Mouse (Mus musculus): ENCODE data around the gene Aph1a. TPM values are rescaled to one million over a fixed set of nuclear protein-coding genes. Genes with fewer than 3 reads are reported as not detected.

Gene Aph1a
- polyA plus RNA-seq, 1 experiment = 177 TPM

GRCm38 (mm10) chr3:95882816-95883425 is 10.8 kb upstream of the Aph1a start:
- DNase-seq = peak; percentile 86
- H3K27ac ChIP-seq (ENCODE audit: insufficient read depth, low read depth, low read length) = peak overlapping the region; percentile 47

GRCm38 (mm10) chr3:95884400-95884799 is 9.4 kb upstream of the Aph1a start:
- no peaks in the 10 kb centered on the region for H3K27me3 ChIP-seq (replicated peaks; ENCODE audit: control insufficient read depth, insufficient read depth, low read length)
- DNase-seq = peak; percentile 83
- peaks cover 14% of the 10 kb centered on the region; the same call in 1 of the 2 replicates for H3K4me1 ChIP-seq (ENCODE audit: control insufficient read depth, insufficient read depth, low read length)
- H3K36me3 ChIP-seq (ENCODE audit: control insufficient read depth, insufficient read depth, low read length) = no peaks in the 10 kb centered on the region
- H3K4me3 ChIP-seq (ENCODE audit: insufficient read depth, low read depth, low read length) = no peak overlapping the region
- peak overlapping the region; percentile 2; the same call in 1 of the 2 replicates for H3K27ac ChIP-seq (ENCODE audit: insufficient read depth, low read depth, low read length)
- TF ChIP-seq POLR2A (IDR thresholded peaks at IDR 0.05; ENCODE audit: low read depth, low read length) = no peak
- no peak for TF ChIP-seq CTCF (conservative IDR thresholded peaks at IDR 0.05; ENCODE audit: insufficient read depth, insufficient read length, low read depth, low read length)
- WGBS = 61% methylated on average over 5 of the region's 5 CpGs

More at GRCm38 (mm10) chr3:95882816-95883425, 10.8 kb upstream of the Aph1a start:
- 1% methylated on average over 24 of the region's 24 CpGs for WGBS
- Histone ChIP-seq H3K4me1 (ENCODE audit: control insufficient read depth, insufficient read depth, low read length) (peaks cover 13% of the 10 kb centered on the region; the same call in 1 of the 2 replicates), H3K27me3 (replicated peaks; ENCODE audit: control insufficient read depth, insufficient read depth, low read length) (no peaks in the 10 kb centered on the region), H3K36me3 (ENCODE audit: control insufficient read depth, insufficient read depth, low read length) (no peaks in the 10 kb centered on the region), H3K4me3 (ENCODE audit: insufficient read depth, low read depth, low read length) (peak overlapping the region; percentile 45)
- TF ChIP-seq POLR2A (IDR thresholded peaks at IDR 0.05; ENCODE audit: low read depth, low read length) (no peak), CTCF (conservative IDR thresholded peaks at IDR 0.05; ENCODE audit: insufficient read depth, insufficient read length, low read depth, low read length) (peak; percentile 64)

GRCm38 (mm10) chr3:95887596-95887995 is 6.2 kb upstream of the Aph1a start:
- Histone ChIP-seq H3K27me3 (replicated peaks; ENCODE audit: control insufficient read depth, insufficient read depth, low read length) (no peaks in the 10 kb centered on the region), H3K4me3 (ENCODE audit: insufficient read depth, low read depth, low read length) (no peak overlapping the region), H3K27ac (ENCODE audit: insufficient read depth, low read depth, low read length) (peak overlapping the region; percentile 61; the same call in 1 of the 2 replicates), H3K4me1 (ENCODE audit: control insufficient read depth, insufficient read depth, low read length) (peaks cover 12% of the 10 kb centered on the region; the same call in 1 of the 2 replicates), H3K36me3 (ENCODE audit: control insufficient read depth, insufficient read depth, low read length) (no peaks in the 10 kb centered on the region)
- 51% methylated on average over 4 of the region's 4 CpGs for WGBS
- TF ChIP-seq CTCF (conservative IDR thresholded peaks at IDR 0.05; ENCODE audit: insufficient read depth, insufficient read length, low read depth, low read length) = no peak
- peak; percentile 74 for TF ChIP-seq POLR2A (IDR thresholded peaks at IDR 0.05; ENCODE audit: low read depth, low read length)
- peak; percentile 83 for DNase-seq

- no peak for DNase-seq
- Histone ChIP-seq H3K4me3 (ENCODE audit: insufficient read depth, low read depth, low read length) (no peak overlapping the region), H3K36me3 (ENCODE audit: control insufficient read depth, insufficient read depth, low read length) (no peaks in the 10 kb centered on the region), H3K4me1 (ENCODE audit: control insufficient read depth, insufficient read depth, low read length) (peaks cover 7% of the 10 kb centered on the region; the same call in 1 of the 2 replicates), H3K27ac (ENCODE audit: insufficient read depth, low read depth, low read length) (no peak overlapping the region), H3K27me3 (replicated peaks; ENCODE audit: control insufficient read depth, insufficient read depth, low read length) (no peaks in the 10 kb centered on the region)
- WGBS = 77% methylated on average over 3 of the region's 3 CpGs
- no peak for TF ChIP-seq POLR2A (IDR thresholded peaks at IDR 0.05; ENCODE audit: low read depth, low read length)
- TF ChIP-seq CTCF (conservative IDR thresholded peaks at IDR 0.05; ENCODE audit: insufficient read depth, insufficient read length, low read depth, low read length) = no peak
These were observed 4.1 kb upstream of the Aph1a start for GRCm38 (mm10) chr3:95889664-95890063.

- WGBS = 34% methylated on average over 12 of the region's 12 CpGs
- H3K4me1 ChIP-seq (ENCODE audit: control insufficient read depth, insufficient read depth, low read length) = peaks cover 9% of the 10 kb centered on the region
- DNase-seq = peak; percentile 47
These were observed 2.3 kb upstream of the Aph1a start, which contains the start of gene BC028528 for GRCm38 (mm10) chr3:95891211-95892065. Gene BC028528, minus strand, starts transcription at chr3:95892005.

GRCm38 (mm10) chr3:95892066-95893052 is 1.4 kb upstream of the Aph1a start:
- Histone ChIP-seq H3K4me3 (ENCODE audit: insufficient read depth, low read depth, low read length) (no peak overlapping the region), H3K36me3 (ENCODE audit: control insufficient read depth, insufficient read depth, low read length) (no peaks in the 10 kb centered on the region), H3K4me1 (ENCODE audit: control insufficient read depth, insufficient read depth, low read length) (peaks cover 9% of the 10 kb centered on the region), H3K27ac (ENCODE audit: insufficient read depth, low read depth, low read length) (no peak overlapping the region), H3K27me3 (replicated peaks; ENCODE audit: control insufficient read depth, insufficient read depth, low read length) (no peaks in the 10 kb centered on the region)
- WGBS = 46% methylated on average over 11 of the region's 11 CpGs
- DNase-seq = no peak
- no peak for TF ChIP-seq POLR2A (IDR thresholded peaks at IDR 0.05; ENCODE audit: low read depth, low read length)

More at GRCm38 (mm10) chr3:95891211-95892065, 2.3 kb upstream of the Aph1a start, which contains the start of gene BC028528:
- H3K4me3 ChIP-seq (ENCODE audit: insufficient read depth, low read depth, low read length) = peak within 1 kb of the TSS; percentile 36
- H3K27ac ChIP-seq (ENCODE audit: insufficient read depth, low read depth, low read length) = peak within 1 kb of the TSS; percentile 17
- no peaks in the 10 kb centered on the region for H3K36me3 ChIP-seq (ENCODE audit: control insufficient read depth, insufficient read depth, low read length)
- H3K27me3 ChIP-seq (replicated peaks; ENCODE audit: control insufficient read depth, insufficient read depth, low read length) = no peaks in the 10 kb centered on the region
- TF ChIP-seq POLR2A (IDR thresholded peaks at IDR 0.05; ENCODE audit: low read depth, low read length) = no peak
- TF ChIP-seq CTCF (conservative IDR thresholded peaks at IDR 0.05; ENCODE audit: insufficient read depth, insufficient read length, low read depth, low read length) = no peak

Data from kidney, adult 2 months (tissue).